Mouse (Mus musculus): ENCODE measurements around the gene Higd1a.

DNA sequence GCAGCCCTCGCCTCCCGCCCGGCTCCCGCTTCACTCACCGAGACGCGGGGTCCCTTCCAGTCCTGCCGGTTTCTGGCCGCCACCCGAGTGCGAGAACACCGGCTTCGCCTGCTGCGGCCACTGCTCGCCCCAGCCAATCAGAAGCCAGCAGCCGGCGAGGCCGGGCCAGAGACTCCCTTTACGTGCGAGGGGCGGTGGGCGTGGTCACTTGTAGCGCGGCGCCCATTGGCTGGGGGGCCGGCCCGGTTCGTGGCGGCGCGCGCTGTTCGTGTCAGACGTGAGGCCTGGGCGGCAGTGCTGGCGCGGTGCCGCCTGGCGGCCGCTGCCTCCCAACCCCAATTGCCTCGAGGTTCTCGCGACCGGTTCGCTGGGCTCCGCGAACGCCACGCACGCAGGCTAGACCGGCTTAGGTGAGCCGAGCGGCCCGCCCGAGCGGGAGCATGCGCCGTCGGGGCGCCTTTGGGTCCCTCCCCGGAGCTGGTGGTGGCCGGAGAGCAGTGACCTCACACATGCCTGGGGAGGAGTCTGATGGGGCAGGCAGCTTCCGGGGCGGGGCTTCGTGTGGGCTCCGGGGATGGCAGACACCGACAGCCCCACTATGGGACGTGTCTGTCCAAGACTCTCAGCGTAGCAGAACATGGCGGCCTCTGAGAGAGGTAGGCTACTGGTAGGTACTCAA, 549 bp downstream of the Higd1a start:
- TF ChIP-seq POLR2A (IDR thresholded peaks at IDR 0.05; ENCODE audit: extremely low read depth, insufficient read depth, low read length) (peak; percentile 85), CTCF (IDR thresholded peaks at IDR 0.05; ENCODE audit: low read depth, low read length) (no peak)
